Mouse (Mus musculus): Measurements from ENCODE around the gene Emc9. TPM values are rescaled to one million over a fixed set of nuclear protein-coding genes. Genes with fewer than 3 reads are reported as not detected.

The Emc9 gene
- polyA plus RNA-seq, 1 experiment from 2014 or later: 5.4 TPM

DNA sequence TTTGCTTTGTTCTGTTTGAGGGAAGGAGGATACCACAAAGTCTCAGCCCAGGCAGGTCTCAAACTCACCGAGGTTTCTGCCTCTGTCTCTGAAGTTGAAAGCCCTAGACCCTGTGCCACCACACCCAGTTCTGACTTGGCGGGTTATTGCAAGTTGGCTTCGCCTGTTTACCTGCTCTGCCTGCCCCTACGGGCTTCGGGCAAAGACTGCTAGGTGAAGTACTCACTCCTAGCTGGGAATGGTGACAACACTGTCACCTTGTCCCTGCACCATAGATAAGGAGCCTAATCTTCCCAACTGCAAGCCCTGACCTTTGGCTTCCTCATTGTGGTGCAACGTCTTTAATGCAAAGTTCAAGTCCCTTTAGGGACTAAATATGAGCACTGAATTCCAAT lies 461 bp upstream of the Emc9 start:
- H3K27me3 ChIP-seq (ENCODE audit: poor library complexity, severe bottlenecking): peaks cover 18% of the 10 kb centered on the region
- peak overlapping the region; percentile 74; the same call in 1 of the 2 replicates for H3K27ac ChIP-seq
- 64% methylated on average over 6 of the region's 6 CpGs for WGBS
- DNase-seq (ENCODE audit: extremely low spot score, low spot score): no peak
- peaks cover 34% of the 10 kb centered on the region for H3K4me1 ChIP-seq
- peak overlapping the region; percentile 67; the same call in 1 of the 2 replicates for H3K4me3 ChIP-seq
- peaks cover 31% of the 10 kb centered on the region for H3K36me3 ChIP-seq (replicated peaks)
- H3K9me3 ChIP-seq: no peaks in the 10 kb centered on the region

DNA sequence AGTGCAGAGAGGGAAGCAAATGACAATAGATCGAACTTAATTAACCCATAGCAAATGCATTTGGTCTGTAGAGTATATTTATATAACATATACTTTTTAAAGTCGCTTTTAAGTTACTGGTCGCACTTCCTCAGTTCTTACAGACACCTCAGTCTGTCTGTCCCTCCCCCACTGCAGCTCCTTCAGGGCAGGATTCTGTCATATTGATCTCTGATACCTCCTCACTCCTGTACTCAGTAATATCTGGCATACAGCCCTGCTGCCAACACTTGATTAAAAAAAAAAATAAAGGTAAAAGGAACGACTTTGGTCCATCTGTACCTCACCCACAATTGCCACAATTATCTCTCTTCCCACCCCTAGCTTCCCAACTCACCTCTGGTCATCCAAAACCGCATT lies 800 bp downstream of the Emc9 start:
- H3K36me3 ChIP-seq (replicated peaks): peaks cover 40% of the 10 kb centered on the region
- 33% methylated on average over 5 of the region's 5 CpGs for WGBS
- no peak overlapping the region for H3K27ac ChIP-seq
- no peaks in the 10 kb centered on the region for H3K9me3 ChIP-seq
- peaks cover 22% of the 10 kb centered on the region for H3K4me1 ChIP-seq
- H3K27me3 ChIP-seq (ENCODE audit: poor library complexity, severe bottlenecking): peaks cover 18% of the 10 kb centered on the region
- H3K4me3 ChIP-seq: peak overlapping the region; percentile 67
- DNase-seq (ENCODE audit: extremely low spot score, low spot score): no peak

DNA sequence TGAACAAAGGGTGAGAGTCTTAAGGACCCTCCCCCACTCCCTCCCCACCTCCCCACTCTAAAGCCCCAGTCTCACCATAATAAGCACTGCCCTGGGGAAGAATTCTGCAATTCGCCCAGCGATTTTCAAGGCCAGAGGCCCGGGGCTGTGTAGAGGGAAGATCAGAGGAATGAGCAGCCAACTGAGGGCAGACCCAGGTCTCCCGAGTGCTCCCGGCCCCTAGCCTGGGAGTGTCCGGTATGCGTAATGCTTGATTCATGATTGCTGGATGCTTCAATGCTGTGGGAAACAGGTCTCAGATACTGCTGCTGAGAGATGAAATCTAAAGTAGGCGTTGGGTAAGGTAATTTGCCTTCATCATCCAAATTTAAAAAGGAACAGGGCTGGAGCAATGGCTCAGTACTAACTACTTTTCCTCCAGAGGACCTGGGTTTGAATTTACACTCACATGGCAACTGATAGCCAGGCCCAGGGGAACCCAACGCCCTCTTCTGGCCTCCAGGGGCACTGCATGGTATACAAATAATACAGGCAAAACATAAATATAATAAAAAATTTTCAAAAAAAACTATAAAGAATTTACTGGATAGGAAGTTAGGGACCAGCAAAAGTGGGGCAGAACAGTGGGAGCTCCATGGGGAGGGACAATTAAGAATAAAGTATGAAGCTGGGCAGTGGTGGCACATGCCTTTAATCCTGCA lies 3.0 kb downstream of the Emc9 start:
- no peak for DNase-seq (ENCODE audit: extremely low spot score, low spot score)
- Histone ChIP-seq H3K9me3 (no peaks in the 10 kb centered on the region), H3K4me3 (no peak overlapping the region), H3K27me3 (ENCODE audit: poor library complexity, severe bottlenecking) (peaks cover 18% of the 10 kb centered on the region), H3K27ac (no peak overlapping the region), H3K4me1 (peaks cover 38% of the 10 kb centered on the region), H3K36me3 (replicated peaks) (peaks cover 28% of the 10 kb centered on the region)
- WGBS: 78% methylated on average over 9 of the region's 9 CpGs

DNA sequence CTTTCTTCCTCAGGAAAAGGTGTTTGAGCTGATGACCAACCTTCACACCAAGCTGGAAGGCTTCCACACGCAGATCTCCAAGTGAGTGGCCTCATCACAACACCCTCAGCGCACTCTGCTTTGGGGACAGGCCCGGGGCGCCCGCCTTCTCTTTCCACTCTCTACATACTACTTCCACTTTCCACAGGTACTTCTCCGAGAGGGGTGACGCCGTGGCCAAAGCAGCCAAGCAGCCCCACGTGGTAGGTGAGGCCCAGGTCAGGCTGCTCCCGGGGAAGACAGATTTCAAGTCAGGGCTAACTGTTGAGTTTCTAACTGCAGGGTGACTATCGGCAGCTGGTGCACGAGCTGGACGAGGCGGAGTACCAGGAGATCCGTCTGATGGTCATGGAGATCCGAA lies 4.4 kb downstream of the Emc9 start:
- H3K36me3 ChIP-seq (replicated peaks): peaks cover 23% of the 10 kb centered on the region
- DNase-seq (ENCODE audit: extremely low spot score, low spot score): no peak
- no peaks in the 10 kb centered on the region for H3K9me3 ChIP-seq
- H3K4me1 ChIP-seq: peaks cover 42% of the 10 kb centered on the region
- no peak overlapping the region for H3K27ac ChIP-seq
- 94% methylated on average over 16 of the region's 16 CpGs for WGBS
- no peak overlapping the region for H3K4me3 ChIP-seq
- peaks cover 18% of the 10 kb centered on the region for H3K27me3 ChIP-seq (ENCODE audit: poor library complexity, severe bottlenecking)

GRCm38 (mm10) chr14:55579511-55580496 lies 5.3 kb downstream of the Emc9 start:
- Histone ChIP-seq H3K27ac (no peak overlapping the region), H3K9me3 (no peaks in the 10 kb centered on the region)
- WGBS: 82% methylated on average over 23 of the region's 23 CpGs

GRCm38 (mm10) chr14:55578668-55579269 lies 6.3 kb downstream of the Emc9 start:
- peak overlapping the region; percentile 92 for H3K27ac ChIP-seq
- peak overlapping the region; percentile 78 for H3K4me3 ChIP-seq
- H3K9me3 ChIP-seq: no peaks in the 10 kb centered on the region
- peaks cover 23% of the 10 kb centered on the region for H3K36me3 ChIP-seq (replicated peaks)
- peaks cover 9% of the 10 kb centered on the region for H3K27me3 ChIP-seq (ENCODE audit: poor library complexity, severe bottlenecking)
- 34% methylated on average over 6 of the region's 6 CpGs for WGBS
- H3K4me1 ChIP-seq: peaks cover 32% of the 10 kb centered on the region
- DNase-seq (ENCODE audit: extremely low spot score, low spot score): no peak

More at GRCm38 (mm10) chr14:55579511-55580496, 5.3 kb downstream of the Emc9 start:
- H3K36me3 ChIP-seq (replicated peaks): peaks cover 23% of the 10 kb centered on the region
- no peak for DNase-seq (ENCODE audit: extremely low spot score, low spot score)
- peaks cover 20% of the 10 kb centered on the region for H3K27me3 ChIP-seq (ENCODE audit: poor library complexity, severe bottlenecking)
- no peak overlapping the region for H3K4me3 ChIP-seq
- peaks cover 38% of the 10 kb centered on the region for H3K4me1 ChIP-seq

GRCm38 (mm10) chr14:55577871-55578667 lies 7.0 kb downstream of the Emc9 start, which contains the start of gene Psme1:
TSS of gene Psme1 (plus strand) at chr14:55578123.
- Histone ChIP-seq H3K36me3 (replicated peaks) (peaks cover 23% of the 10 kb centered on the region), H3K9me3 (no peaks in the 10 kb centered on the region), H3K4me1 (peaks cover 32% of the 10 kb centered on the region), H3K4me3 (peak within 1 kb of the TSS; percentile 78), H3K27me3 (ENCODE audit: poor library complexity, severe bottlenecking) (peaks cover 4% of the 10 kb centered on the region; the same call in 1 of the 2 replicates), H3K27ac (peak within 1 kb of the TSS; percentile 92)
- 1% methylated on average over 32 of the region's 32 CpGs for WGBS
- peak; percentile 78 for DNase-seq (ENCODE audit: extremely low spot score, low spot score)

DNA sequence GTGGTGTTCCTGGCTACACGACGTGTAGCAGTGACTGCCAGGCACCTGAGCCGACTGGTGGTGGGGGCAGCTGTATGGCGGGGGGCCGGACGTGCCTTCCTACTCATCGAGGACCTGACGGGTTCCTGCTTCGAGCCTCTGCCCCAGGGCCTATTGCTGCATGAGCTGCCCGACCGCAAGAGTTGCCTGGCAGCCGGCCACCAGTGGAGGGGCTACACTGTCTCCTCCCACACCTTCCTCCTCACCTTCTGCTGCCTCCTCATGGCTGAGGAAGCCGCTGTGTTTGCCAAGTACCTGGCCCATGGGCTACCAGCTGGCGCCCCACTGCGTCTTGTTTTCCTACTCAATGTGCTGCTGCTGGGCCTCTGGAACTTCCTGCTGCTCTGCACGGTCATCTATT lies 8.7 kb downstream of the Emc9 start:
- Histone ChIP-seq H3K27ac (no peak overlapping the region), H3K36me3 (replicated peaks) (peaks cover 17% of the 10 kb centered on the region), H3K4me3 (no peak overlapping the region), H3K9me3 (no peaks in the 10 kb centered on the region), H3K27me3 (ENCODE audit: poor library complexity, severe bottlenecking) (peaks cover 4% of the 10 kb centered on the region; the same call in 1 of the 2 replicates), H3K4me1 (peaks cover 29% of the 10 kb centered on the region)
- WGBS: 83% methylated on average over 16 of the region's 16 CpGs
- no peak for DNase-seq (ENCODE audit: extremely low spot score, low spot score)

DNA sequence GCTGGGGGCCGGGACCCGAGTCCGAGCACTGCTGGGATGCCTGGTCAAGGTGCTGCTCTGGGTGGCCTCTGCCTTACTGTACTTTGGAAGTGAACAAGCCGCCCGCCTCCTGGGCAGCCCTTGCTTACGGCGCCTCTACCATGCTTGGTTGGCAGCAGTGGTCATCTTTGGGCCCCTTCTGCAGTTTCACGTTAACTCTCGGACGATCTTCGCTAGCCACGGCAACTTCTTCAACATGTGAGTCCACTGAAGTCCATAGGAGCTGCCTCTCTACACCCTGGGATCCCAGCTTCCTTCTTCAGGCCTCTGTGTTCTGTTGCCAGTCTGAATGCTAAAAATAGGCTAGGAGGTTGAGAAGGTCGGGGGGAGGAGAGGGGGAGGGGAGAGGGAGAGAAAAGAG lies 9.4 kb downstream of the Emc9 start:
- WGBS: 79% methylated on average over 13 of the region's 13 CpGs
- no peak overlapping the region for H3K4me3 ChIP-seq
- no peaks in the 10 kb centered on the region for H3K9me3 ChIP-seq

DNA sequence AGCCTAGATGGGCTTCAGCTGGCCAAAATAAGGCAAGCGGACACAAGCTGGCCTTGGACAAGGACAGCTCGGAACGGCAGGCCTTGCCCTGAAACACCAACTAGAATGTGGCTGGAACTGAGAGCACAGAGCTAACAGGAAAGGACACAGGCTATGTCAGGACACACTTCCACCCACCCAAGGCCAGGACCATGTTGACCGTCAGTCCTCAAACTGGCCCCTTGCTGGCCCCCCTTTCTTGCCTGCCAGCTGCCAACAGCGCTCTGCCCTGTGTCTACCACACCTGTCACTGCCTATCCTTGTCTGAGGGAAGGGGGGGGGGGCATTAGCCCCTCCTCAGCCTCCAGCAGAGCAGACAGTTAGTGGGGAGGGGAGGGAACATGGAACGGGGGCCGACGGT lies 9.8 kb downstream of the Emc9 start, which contains the start of gene Fitm1:
TSS of gene Fitm1 (plus strand) at position 316 of the 400 bp plus-strand sequence.
- Histone ChIP-seq H3K9me3 (no peaks in the 10 kb centered on the region), H3K27ac (peak within 1 kb of the TSS; percentile 30; the same call in 1 of the 2 replicates), H3K4me3 (no peak within 1 kb of the TSS), H3K27me3 (ENCODE audit: poor library complexity, severe bottlenecking) (peaks cover 4% of the 10 kb centered on the region; the same call in 1 of the 2 replicates), H3K36me3 (replicated peaks) (peaks cover 6% of the 10 kb centered on the region), H3K4me1 (peaks cover 29% of the 10 kb centered on the region)
- WGBS: 82% methylated on average over 8 of the region's 8 CpGs
- no peak for DNase-seq (ENCODE audit: extremely low spot score, low spot score)

More for the DNA sequence above, 9.4 kb downstream of the Emc9 start:
- H3K27me3 ChIP-seq (ENCODE audit: poor library complexity, severe bottlenecking): peaks cover 4% of the 10 kb centered on the region; the same call in 1 of the 2 replicates
- DNase-seq (ENCODE audit: extremely low spot score, low spot score): no peak
- peaks cover 10% of the 10 kb centered on the region for H3K36me3 ChIP-seq (replicated peaks)
- H3K4me1 ChIP-seq: peaks cover 29% of the 10 kb centered on the region
- H3K27ac ChIP-seq: peak overlapping the region; percentile 30; the same call in 1 of the 2 replicates

GRCm38 (mm10) chr14:55571760-55572159 lies 13.3 kb downstream of the Emc9 start:
- H3K36me3 ChIP-seq (replicated peaks): peaks cover 34% of the 10 kb centered on the region
- no peaks in the 10 kb centered on the region for H3K9me3 ChIP-seq
- no peak overlapping the region for H3K4me3 ChIP-seq
- H3K27ac ChIP-seq: no peak overlapping the region
- no peak for DNase-seq (ENCODE audit: extremely low spot score, low spot score)
- H3K4me1 ChIP-seq: peaks cover 11% of the 10 kb centered on the region
- H3K27me3 ChIP-seq (ENCODE audit: poor library complexity, severe bottlenecking): peaks cover 4% of the 10 kb centered on the region; the same call in 1 of the 2 replicates

Data from forebrain, embryonic 10.5 days (tissue).